Mouse (Mus musculus) intestine, postnatal 0 days (tissue): ENCODE measurements around the gene Fam3b. TPM values are rescaled to one million over a fixed set of nuclear protein-coding genes. Genes with fewer than 3 reads are reported as not detected.

Experiments used
- ATAC-seq: fragments of 200-750 bp; cut with Nextera tagmentation; 2 replicates; pipeline ENCODE4 v1.8.0; 2017; ENCODE audit warnings: mild to moderate bottlenecking, moderate TSS enrichment, moderate library complexity
- H3K27ac ChIP-seq: fragments of 300-500 bp; sonication (generic); 2 replicates; pipeline ENCODE4 v1.5.1; 2014; ENCODE audit warnings: mild to moderate bottlenecking, low read depth, low read length, moderate library complexity
- H3K27me3 ChIP-seq: fragments of 300-500 bp; sonication (generic); replicated peaks from 2 replicates; pipeline ENCODE4 v1.6.1; 2014; ENCODE audit warnings: low read length, mixed read lengths; ENCODE audit not compliant: control insufficient read depth, insufficient read depth
- H3K36me3 ChIP-seq: fragments of 300-500 bp; sonication (generic); 2 replicates; pipeline ENCODE4 v1.6.1; 2014; ENCODE audit warnings: mild to moderate bottlenecking, moderate library complexity; ENCODE audit not compliant: control insufficient read depth, insufficient read depth
- H3K4me1 ChIP-seq: fragments of 300-500 bp; sonication (generic); replicated peaks from 2 replicates; pipeline ENCODE4 v1.6.1; 2014; ENCODE audit warnings: antibody characterized with exemption, low read length, mixed read lengths; ENCODE audit not compliant: control insufficient read depth, insufficient read depth
- H3K4me2 ChIP-seq: fragments of 300-500 bp; sonication (generic); replicated peaks from 2 replicates; pipeline ENCODE4 v1.6.1; 2014; ENCODE audit warnings: low read depth, mild to moderate bottlenecking, moderate library complexity
- H3K4me3 ChIP-seq: fragments of 300-500 bp; sonication (generic); 2 replicates; pipeline ENCODE4 v1.5.1; 2014; ENCODE audit warnings: low read depth, low read length
- H3K9ac ChIP-seq: fragments of 300-500 bp; sonication (generic); 2 replicates; pipeline ENCODE4 v1.6.1; 2014; ENCODE audit warnings: mild to moderate bottlenecking, low read depth, low read length
- H3K9me3 ChIP-seq: fragments of 300-500 bp; sonication (generic); 2 replicates; pipeline ENCODE4 v1.6.1; 2016; ENCODE audit warnings: mixed run types; ENCODE audit not compliant: control insufficient read depth
- CTCF ChIP-seq: sonication (generic); IDR thresholded peaks from 2 replicates; pipeline ENCODE4 v1.5.1; 2016; ENCODE audit warnings: low read depth, mild to moderate bottlenecking, control low read depth, antibody characterized with exemption, moderate library complexity
- WGBS: fragments of 180-500 bp; shearing (Covaris S2); extraction: QIAGEN DNeasy Blood & Tissue Kit; methylation state at CpG from one replicate; pipeline ENCODE4 v1.1.7; 2014; 5-methylcytosine and 5-hydroxymethylcytosine counted together
- polyA plus RNA-seq: library from polyadenylated mRNA; unstranded; fragments of >200 nt; fragmentation: Nextera tagmentation; extraction: Ambion mirVana; gene quantifications from 2 replicates; pipeline ENCODE4 v1.2.1, GENCODE M21; 2015

The Fam3b gene
- polyA plus RNA-seq, 1 experiment from 2014 or later, result 5.8 TPM

DNA sequence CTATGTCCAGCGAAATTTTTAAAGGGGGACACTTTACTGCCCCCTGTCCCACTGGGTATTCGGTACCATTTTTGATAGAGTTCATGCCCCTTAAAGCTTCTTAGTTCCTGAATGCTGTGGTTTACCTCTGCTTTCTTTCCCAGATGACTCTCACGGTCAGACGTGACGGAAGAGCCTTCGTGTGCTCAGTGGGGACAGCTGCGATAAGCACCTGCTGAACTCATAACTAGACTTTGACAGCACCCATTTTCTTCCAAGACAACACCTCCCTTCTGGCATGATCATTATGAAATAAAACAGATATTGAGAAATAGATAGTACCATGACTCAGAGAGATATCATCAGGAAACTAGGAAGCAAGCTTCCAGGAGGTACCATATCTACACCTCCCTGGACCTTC, 15.2 kb downstream of the Fam3b start:
- Histone ChIP-seq H3K4me2 (no peak overlapping the region), H3K9me3 (no peaks in the 10 kb centered on the region), H3K27ac (peak overlapping the region; percentile 57), H3K36me3 (no peaks in the 10 kb centered on the region), H3K4me3 (no peak overlapping the region), H3K4me1 (peaks cover 7% of the 10 kb centered on the region; the same call in 1 of the 2 replicates), H3K9ac (no peak overlapping the region), H3K27me3 (no peaks in the 10 kb centered on the region)
- 49% methylated on average over 7 of the region's 7 CpGs for WGBS
- no peak for TF ChIP-seq CTCF
- ATAC-seq, result peak; percentile 60

DNA sequence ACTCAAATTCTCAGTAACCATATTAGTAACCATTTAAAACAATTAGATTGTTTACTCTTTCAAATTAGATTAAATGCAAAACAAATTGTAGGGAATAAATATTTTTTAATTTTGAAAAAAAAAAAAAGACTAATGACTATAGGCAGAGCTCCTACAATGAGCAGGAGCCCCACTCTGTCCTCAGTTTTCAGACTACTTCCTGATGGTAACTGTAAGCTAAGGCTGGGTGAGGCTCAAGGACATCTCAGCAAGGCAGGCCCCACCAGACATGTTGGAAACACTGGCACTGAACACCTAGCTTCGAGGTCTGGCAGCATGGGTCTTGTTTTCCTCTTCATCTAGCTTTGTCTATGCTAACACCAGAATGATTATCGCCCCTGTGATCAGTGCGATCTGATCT, 16.5 kb downstream of the Fam3b start:
- no peak for TF ChIP-seq CTCF
- no peaks in the 10 kb centered on the region for H3K36me3 ChIP-seq
- no peak overlapping the region for H3K4me2 ChIP-seq
- H3K9ac ChIP-seq, result no peak overlapping the region
- peak overlapping the region; percentile 77 for H3K27ac ChIP-seq
- H3K4me1 ChIP-seq, result peaks cover 7% of the 10 kb centered on the region; the same call in 1 of the 2 replicates
- H3K27me3 ChIP-seq, result no peaks in the 10 kb centered on the region
- ATAC-seq, result peak; percentile 58; the same call in 1 of the 2 replicates
- H3K4me3 ChIP-seq, result no peak overlapping the region
- H3K9me3 ChIP-seq, result no peaks in the 10 kb centered on the region
- 75% methylated on average over 3 of the region's 3 CpGs for WGBS

- Histone ChIP-seq H3K9ac (no peak overlapping the region), H3K36me3 (no peaks in the 10 kb centered on the region), H3K9me3 (no peaks in the 10 kb centered on the region), H3K4me2 (no peak overlapping the region), H3K27ac (peak overlapping the region; percentile 77), H3K27me3 (no peaks in the 10 kb centered on the region), H3K4me3 (no peak overlapping the region), H3K4me1 (peaks cover 7% of the 10 kb centered on the region; the same call in 1 of the 2 replicates)
- 25% methylated on average over 5 of the region's 5 CpGs for WGBS
- TF ChIP-seq CTCF, result no peak
- peak; percentile 95 for ATAC-seq
Observed at GRCm38 (mm10) chr16:97497682-97498081, 16.9 kb downstream of the Fam3b start.

- Histone ChIP-seq H3K36me3 (no peaks in the 10 kb centered on the region), H3K9ac (no peak overlapping the region), H3K4me1 (peaks cover 7% of the 10 kb centered on the region; the same call in 1 of the 2 replicates), H3K27ac (no peak overlapping the region), H3K4me2 (no peak overlapping the region), H3K9me3 (no peaks in the 10 kb centered on the region), H3K27me3 (no peaks in the 10 kb centered on the region), H3K4me3 (no peak overlapping the region)
- WGBS, result 28% methylated on average over 3 of the region's 3 CpGs
- TF ChIP-seq CTCF, result no peak
- no peak for ATAC-seq
Observed at GRCm38 (mm10) chr16:97496026-97496425, 18.6 kb downstream of the Fam3b start.

- Histone ChIP-seq H3K36me3 (no peaks in the 10 kb centered on the region), H3K4me3 (no peak overlapping the region), H3K4me1 (no peaks in the 10 kb centered on the region), H3K27me3 (no peaks in the 10 kb centered on the region), H3K9me3 (no peaks in the 10 kb centered on the region), H3K4me2 (no peak overlapping the region), H3K9ac (no peak overlapping the region), H3K27ac (no peak overlapping the region)
- ATAC-seq, result no peak
- WGBS, result 48% methylated on average over 1 of the region's 1 CpGs
- TF ChIP-seq CTCF, result no peak
Observed at GRCm38 (mm10) chr16:97492369-97492768, 22.2 kb downstream of the Fam3b start.

- TF ChIP-seq CTCF, result 0 out of 2 replicates have a peak, but pooled peaks have one; percentile 8
- H3K4me3 ChIP-seq, result no peak overlapping the region
- H3K4me1 ChIP-seq, result no peaks in the 10 kb centered on the region
- no peaks in the 10 kb centered on the region for H3K27me3 ChIP-seq
- no peaks in the 10 kb centered on the region for H3K36me3 ChIP-seq
- 53% methylated on average over 2 of the region's 2 CpGs for WGBS
- no peak overlapping the region for H3K9ac ChIP-seq
- no peaks in the 10 kb centered on the region for H3K9me3 ChIP-seq
- H3K4me2 ChIP-seq, result no peak overlapping the region
- H3K27ac ChIP-seq, result no peak overlapping the region
- no peak for ATAC-seq
Observed at GRCm38 (mm10) chr16:97478655-97479054, 36.0 kb downstream of the Fam3b start.

GRCm38 (mm10) chr16:97476524-97476923, 38.1 kb downstream of the Fam3b start:
- no peaks in the 10 kb centered on the region for H3K9me3 ChIP-seq
- no peak overlapping the region for H3K27ac ChIP-seq
- no peaks in the 10 kb centered on the region for H3K4me1 ChIP-seq
- no peak overlapping the region for H3K4me2 ChIP-seq
- WGBS, result 73% methylated on average over 1 of the region's 1 CpGs
- H3K27me3 ChIP-seq, result no peaks in the 10 kb centered on the region
- no peak for TF ChIP-seq CTCF
- H3K36me3 ChIP-seq, result no peaks in the 10 kb centered on the region
- no peak overlapping the region for H3K4me3 ChIP-seq
- no peak for ATAC-seq
- no peak overlapping the region for H3K9ac ChIP-seq
